Mouse (Mus musculus) heart, postnatal 25 days (tissue): ENCODE measurements at regions not wholly inside any gene's neighbourhood (a gene's known extent, or its start where the extent isn't known, plus 50 kb on each side); places are given as distances from the start of the nearest gene placed in this dataset.
A peak's percentile ranks its signal among the peaks of the same experiment; 100 is the strongest.

Experiments used
- DNase-seq: peaks from one replicate; pipeline ENCODE4 v3.0.0; 2022; ENCODE audit warnings: low spot score
- intact Hi-C: fragments of 180-260 bp; cut with DNase I; formaldehyde crosslinking; loops from one replicate; pipeline ENCODE4 v1.15.1; 2025

- intact Hi-C loops: loop anchor here (1.0 to 5.0 kb wide), 5 partner anchors 57 to 276 kb away; no protein-coding TSS in a partner anchor
- DNase-seq: peak; percentile 93
These were observed 55.5 kb upstream of the Hes1 start for GRCm38 (mm10) chr16:30008451-30009357.

DNA sequence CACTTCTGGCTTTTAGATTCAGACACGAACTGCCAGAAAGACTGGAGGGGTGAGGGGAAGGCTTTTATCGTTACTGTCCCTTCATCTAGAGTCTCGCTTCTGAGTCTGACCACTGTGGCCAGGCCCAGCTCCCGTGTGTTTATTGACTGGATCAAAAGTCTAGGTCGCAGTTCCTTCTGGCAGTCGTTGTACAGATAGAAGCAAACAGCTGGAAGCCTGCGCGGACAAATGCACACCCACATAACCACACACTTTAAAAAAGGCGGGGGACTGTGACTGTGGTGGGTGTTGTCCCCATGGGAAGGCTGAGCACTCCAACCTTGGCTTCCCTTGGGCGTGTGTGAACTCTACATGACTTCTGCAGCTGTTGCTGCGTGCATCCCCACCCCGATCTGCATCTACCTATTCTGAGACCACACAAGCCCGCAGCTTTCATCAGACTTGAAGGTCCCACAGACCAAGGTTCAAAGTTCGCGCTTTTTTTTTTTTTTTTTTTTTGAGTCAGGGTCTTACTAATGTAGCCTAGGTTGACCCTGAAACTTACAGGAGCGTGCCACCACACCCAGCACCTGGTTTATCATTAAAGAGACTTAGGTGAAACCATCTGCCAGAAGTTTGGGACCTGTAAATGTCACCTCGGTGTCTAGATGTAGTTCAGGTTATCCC lies 54.5 kb upstream of the Hes1 start:
- intact Hi-C loops: loop anchor here (1.0 to 5.0 kb wide), 4 partner anchors 56 to 277 kb away; no protein-coding TSS in a partner anchor
- DNase-seq: peak; percentile 44

DNA sequence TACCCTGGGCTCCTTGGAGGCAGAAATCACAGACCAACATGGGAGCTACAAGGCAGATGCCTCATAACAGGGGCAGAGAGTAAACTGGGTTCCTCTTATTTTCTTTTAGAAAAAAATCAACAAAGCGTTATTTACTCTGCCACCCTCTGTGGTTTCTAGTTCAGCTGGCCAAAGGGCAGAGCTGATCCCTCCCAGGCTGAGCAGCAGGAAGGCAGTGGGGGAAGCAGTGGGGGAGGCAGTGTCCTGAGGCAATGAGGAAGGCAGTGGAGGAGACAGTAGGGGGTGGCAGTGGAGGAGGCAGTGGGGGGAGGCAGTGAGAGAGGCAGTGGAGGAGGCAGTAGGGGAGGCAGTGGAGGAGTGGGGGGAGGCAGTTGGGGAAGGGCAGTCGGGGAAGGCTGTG lies 51.1 kb upstream of the Hes1 start:
- intact Hi-C loops: no loop called here

GRCm38 (mm10) chr16:30013943-30014342 lies 50.2 kb upstream of the Hes1 start:
- intact Hi-C loops: no loop called here
- no peak for DNase-seq

More for the DNA sequence above, 51.1 kb upstream of the Hes1 start:
- DNase-seq: no peak
